ENCODE assay signal across 8 mouse cellular contexts in the genomic region with DNA sequence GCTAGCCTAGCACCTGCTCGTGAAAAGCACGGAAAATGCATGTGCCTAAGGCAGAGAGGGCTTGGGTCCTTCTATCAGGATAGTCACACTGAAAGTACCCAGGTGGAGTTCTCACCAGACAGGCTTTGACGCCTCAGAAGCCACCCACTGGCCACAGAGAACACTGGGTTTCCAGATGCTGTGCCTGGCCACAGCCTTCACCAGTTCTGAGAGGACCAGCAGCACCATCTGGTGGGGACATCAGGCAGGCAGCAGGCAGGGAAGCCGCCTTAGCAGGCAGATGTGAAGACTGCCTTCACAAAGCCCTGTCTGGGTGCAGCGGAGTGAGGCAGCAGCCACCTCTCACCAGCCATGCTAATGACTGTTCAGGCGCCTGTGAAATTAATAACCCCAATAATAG. TPM values are rescaled to one million over a fixed set of nuclear protein-coding genes. Genes with fewer than 3 reads are reported as not detected.
A peak's percentile ranks its signal among the peaks of the same experiment; 100 is the strongest.
DNase-seq lines count a peak whose midpoint lies in the region; ATAC-seq and TF ChIP-seq lines count a peak whose summit lies in the region.

No protein-coding gene starts in this region.

- H3K4me2 ChIP-seq in forebrain, embryonic 12.5 days: no peak overlapping the region
- H3K4me2 ChIP-seq in liver, embryonic 16.5 days (ENCODE audit: low read depth, low read length): no peak overlapping the region
- H3K4me2 ChIP-seq in neural tube, embryonic 15.5 days: no peak overlapping the region

- H3K27ac ChIP-seq in forebrain, embryonic 12.5 days: no peak overlapping the region
- H3K27ac ChIP-seq in liver, embryonic 16.5 days (ENCODE audit: low read length): no peak overlapping the region
- peak overlapping the region; percentile 45; the same call in 1 of the 2 replicates for H3K27ac ChIP-seq in neural tube, embryonic 15.5 days (replicated peaks)
- no peak overlapping the region for H3K27ac ChIP-seq in testis, adult 2 months (ENCODE audit: control insufficient read depth, insufficient read depth, low read depth, low read length)

- TF ChIP-seq CTCF in brain, embryonic 14.5 days (IDR thresholded peaks at IDR 0.05; ENCODE audit: borderline replicate concordance, extremely low read depth, insufficient read depth, insufficient read length): peak; percentile 97
- TF ChIP-seq CTCF in testis, adult 2 months (IDR thresholded peaks at IDR 0.05; ENCODE audit: control insufficient read depth, insufficient read depth, insufficient replicate concordance, low read depth, low read length): peak; percentile 76; the same call in 1 of the 2 replicates

- intact Hi-C loops in heart, postnatal 10 days (cut with DNase I): loop anchor here (2.0 to 10.0 kb wide), 3 partner anchors 113 to 840 kb away; no protein-coding TSS in a partner anchor

- no peaks in the 10 kb centered on the region for H3K36me3 ChIP-seq in forebrain, embryonic 12.5 days (replicated peaks)
- H3K36me3 ChIP-seq in liver, embryonic 16.5 days (ENCODE audit: control insufficient read depth, insufficient read depth): no peaks in the 10 kb centered on the region
- H3K36me3 ChIP-seq in neural tube, embryonic 15.5 days: no peaks in the 10 kb centered on the region
- H3K36me3 ChIP-seq in testis, adult 2 months (ENCODE audit: control insufficient read depth, insufficient read depth, low read length): no peaks in the 10 kb centered on the region

- peak; percentile 47 for DNase-seq in CD4-positive helper T cell, adult 2 months (ENCODE audit: low read depth, low spot score)
- peak; percentile 92 for DNase-seq in brain, embryonic 14.5 days (ENCODE audit: low read depth)
- DNase-seq in heart, postnatal 10 days: peak; percentile 84 to 87
- DNase-seq in kidney, postnatal 4 days: peak; percentile 89 to 91

- H3K27me3 ChIP-seq in forebrain, embryonic 12.5 days: no peaks in the 10 kb centered on the region
- H3K27me3 ChIP-seq in liver, embryonic 16.5 days (ENCODE audit: control insufficient read depth, insufficient read depth, low read depth, low read length): no peaks in the 10 kb centered on the region
- H3K27me3 ChIP-seq in neural tube, embryonic 15.5 days (replicated peaks): no peaks in the 10 kb centered on the region
- H3K27me3 ChIP-seq in testis, adult 2 months (ENCODE audit: control insufficient read depth, insufficient read depth, low read length): no peaks in the 10 kb centered on the region

- no peak overlapping the region for H3K4me3 ChIP-seq in forebrain, embryonic 12.5 days (replicated peaks)
- H3K4me3 ChIP-seq in liver, embryonic 16.5 days (ENCODE audit: low read depth, low read length): no peak overlapping the region
- no peak overlapping the region for H3K4me3 ChIP-seq in neural tube, embryonic 15.5 days (replicated peaks)
- no peak overlapping the region for H3K4me3 ChIP-seq in testis, adult 2 months (ENCODE audit: control insufficient read depth, low read depth, low read length)

- ATAC-seq in forebrain, embryonic 12.5 days (ENCODE audit: low FRiP score): peak; percentile 86
- ATAC-seq in liver, embryonic 16.5 days (ENCODE audit: low read depth): peak; percentile 68
- ATAC-seq in neural tube, embryonic 15.5 days (ENCODE audit: low FRiP score): peak; percentile 91

- no peaks in the 10 kb centered on the region for H3K4me1 ChIP-seq in forebrain, embryonic 12.5 days
- no peaks in the 10 kb centered on the region for H3K4me1 ChIP-seq in liver, embryonic 16.5 days (ENCODE audit: control insufficient read depth, low read depth, low read length)
- peaks cover 4% of the 10 kb centered on the region; the same call in 1 of the 2 replicates for H3K4me1 ChIP-seq in neural tube, embryonic 15.5 days
- no peaks in the 10 kb centered on the region; the same call in 1 of the 2 replicates for H3K4me1 ChIP-seq in testis, adult 2 months (ENCODE audit: control insufficient read depth, insufficient read depth, low read length)

- H3K9ac ChIP-seq in forebrain, embryonic 12.5 days: no peak overlapping the region
- H3K9ac ChIP-seq in liver, embryonic 16.5 days (ENCODE audit: low read depth, low read length): no peak overlapping the region
- H3K9ac ChIP-seq in neural tube, embryonic 15.5 days (replicated peaks): no peak overlapping the region

- H3K9me3 ChIP-seq in forebrain, embryonic 12.5 days: no peaks in the 10 kb centered on the region
- no peaks in the 10 kb centered on the region for H3K9me3 ChIP-seq in liver, embryonic 16.5 days (replicated peaks; ENCODE audit: control insufficient read depth, low read length)
- H3K9me3 ChIP-seq in neural tube, embryonic 15.5 days (replicated peaks): no peaks in the 10 kb centered on the region

- no peak for TF ChIP-seq POLR2A in brain, embryonic 14.5 days (IDR thresholded peaks at IDR 0.05; ENCODE audit: borderline replicate concordance, extremely low read depth, insufficient read depth, insufficient read length, poor library complexity, severe bottlenecking)
- TF ChIP-seq POLR2A in testis, adult 2 months (IDR thresholded peaks at IDR 0.05; ENCODE audit: control insufficient read depth, low read depth, low read length): no peak

- 32% methylated on average over 6 of the region's 6 CpGs for WGBS in forebrain, embryonic 12.5 days
- WGBS in liver, embryonic 16.5 days (ENCODE audit: insufficient replicate concordance): 39% methylated on average over 6 of the region's 6 CpGs
- 32% methylated on average over 6 of the region's 6 CpGs for WGBS in neural tube, embryonic 15.5 days

RNA-seq across cellular contexts. Expression of a gene that starts 40.7 kb away (rescaled TPM):
- polyA plus RNA-seq in brain, embryonic 14.5 days (2012; rRNA removed): 16.6 and 24.4 TPM in 2 replicates
- polyA plus RNA-seq in forebrain, embryonic 12.5 days (2016; fragmentation: Nextera tagmentation; extraction: Ambion mirVana): 30.0 and 34.0 TPM in 2 replicates
- 10 to 100 TPM; 36.2 to 41.3 TPM for total RNA-seq in heart, postnatal 10 days (2021)
- 48.4 and 54.2 TPM in 2 replicates for polyA plus RNA-seq in liver, embryonic 16.5 days (2015; fragmentation: Nextera tagmentation; extraction: Ambion mirVana)
- 28.2 and 35.3 TPM in 2 replicates for polyA plus RNA-seq in neural tube, embryonic 15.5 days (2015; fragmentation: Nextera tagmentation; extraction: Ambion mirVana)
- 53.3 and 102 TPM in 2 replicates for polyA plus RNA-seq in testis, adult 2 months (2012; rRNA removed)
